Mouse (Mus musculus): ENCODE results near the gene Smok3b.

GRCm38 (mm10) chr5:138081446-138081845, 60.2 kb downstream of the Smok3b start:
- TF ChIP-seq POLR2A (IDR thresholded peaks at IDR 0.05; ENCODE audit: borderline replicate concordance, low read depth, low read length) (no peak), CTCF (IDR thresholded peaks at IDR 0.05; ENCODE audit: low read depth, low read length) (no peak)

All from bone marrow macrophage, adult 2 months (primary cell).